Mouse (Mus musculus): ENCODE results near the gene Slc9a3r2. TPM values are rescaled to one million over a fixed set of nuclear protein-coding genes. Genes with fewer than 3 reads are reported as not detected.

The Slc9a3r2 gene
- total RNA-seq, 1 experiment from 2014 or later: 0.58 TPM

- no peak for ATAC-seq (ENCODE audit: extremely low read depth, insufficient number of reproducible peaks, low FRiP score, poor library complexity, severe bottlenecking)
Measured at GRCm38 (mm10) chr17:24603961-24604360, 46.2 kb downstream of the Slc9a3r2 start.

GRCm38 (mm10) chr17:24600502-24600901 is 49.6 kb downstream of the Slc9a3r2 start:
- ATAC-seq (ENCODE audit: extremely low read depth, insufficient number of reproducible peaks, low FRiP score, poor library complexity, severe bottlenecking): no peak

DNA sequence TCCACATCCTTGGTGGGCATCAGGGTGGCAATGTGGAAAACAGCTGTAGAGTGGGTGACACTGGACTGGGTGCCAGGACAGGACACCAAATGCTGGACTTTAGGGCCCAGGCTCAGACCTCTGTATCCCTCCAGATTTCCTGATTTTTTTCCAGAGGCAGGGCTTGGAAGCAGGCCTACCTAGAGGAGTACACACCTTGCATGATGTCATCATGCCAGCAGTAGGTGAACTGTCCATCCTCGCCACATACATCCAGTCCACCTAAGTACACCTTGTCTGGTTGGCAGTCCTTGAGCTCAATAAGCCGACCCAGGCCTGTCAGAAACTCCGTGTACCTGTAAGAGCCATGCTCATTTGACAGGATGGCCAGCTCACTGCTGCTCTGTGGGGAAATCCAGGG is 52.1 kb downstream of the Slc9a3r2 start:
- no peak for ATAC-seq (ENCODE audit: extremely low read depth, insufficient number of reproducible peaks, low FRiP score, poor library complexity, severe bottlenecking)

GRCm38 (mm10) chr17:24596471-24597183 is 53.5 kb downstream of the Slc9a3r2 start:
- no peak for ATAC-seq (ENCODE audit: extremely low read depth, insufficient number of reproducible peaks, low FRiP score, poor library complexity, severe bottlenecking)

- no peak for ATAC-seq (ENCODE audit: extremely low read depth, insufficient number of reproducible peaks, low FRiP score, poor library complexity, severe bottlenecking)
Measured at GRCm38 (mm10) chr17:24596073-24596466, 54.1 kb downstream of the Slc9a3r2 start.

DNA sequence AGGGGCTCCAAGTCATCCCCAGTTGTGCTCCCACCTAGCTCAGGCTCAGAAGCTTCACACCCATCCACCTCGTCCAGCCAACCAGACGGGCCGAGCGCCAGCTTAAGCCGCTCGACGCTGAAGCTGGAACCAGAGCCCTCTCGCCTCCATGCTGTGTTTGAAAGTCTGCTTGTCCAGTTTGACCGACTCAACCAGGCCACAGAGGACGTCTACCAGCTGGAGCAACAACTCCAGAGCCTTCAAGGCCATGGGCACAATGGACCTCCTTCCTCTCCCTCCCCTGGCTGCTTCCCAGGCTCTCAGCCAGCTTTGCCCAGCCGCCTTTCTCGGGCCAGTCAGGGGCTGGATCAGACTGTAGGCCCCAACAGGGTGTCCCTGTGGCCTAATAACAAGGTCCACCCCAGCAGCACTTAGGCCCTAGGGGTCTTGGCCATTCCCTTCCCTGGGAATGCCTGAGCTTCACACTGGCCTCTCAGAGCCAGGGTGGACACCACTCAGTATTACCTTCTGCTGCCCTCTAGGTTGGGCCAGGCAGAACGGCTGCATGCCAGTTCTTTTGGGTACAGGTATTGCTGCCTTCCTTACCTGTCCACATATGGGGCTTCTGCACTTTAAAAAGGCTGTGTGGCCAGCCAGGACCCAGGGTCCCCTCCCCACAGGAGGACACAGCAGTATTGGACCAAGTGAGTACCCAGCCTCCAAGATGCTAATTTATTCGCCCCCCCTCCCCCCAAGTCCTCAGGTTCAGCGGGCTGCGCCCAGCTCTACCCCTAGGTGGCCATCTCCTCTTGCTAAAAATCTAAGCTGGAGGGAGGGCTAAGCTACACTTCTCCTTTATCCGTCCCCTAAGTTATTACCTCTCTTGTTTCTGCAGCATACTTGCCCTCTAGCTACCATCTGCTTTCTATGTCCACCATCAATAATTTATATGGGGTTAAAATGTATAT is 54.7 kb downstream of the Slc9a3r2 start:
- no peak for ATAC-seq (ENCODE audit: extremely low read depth, insufficient number of reproducible peaks, low FRiP score, poor library complexity, severe bottlenecking)

DNA sequence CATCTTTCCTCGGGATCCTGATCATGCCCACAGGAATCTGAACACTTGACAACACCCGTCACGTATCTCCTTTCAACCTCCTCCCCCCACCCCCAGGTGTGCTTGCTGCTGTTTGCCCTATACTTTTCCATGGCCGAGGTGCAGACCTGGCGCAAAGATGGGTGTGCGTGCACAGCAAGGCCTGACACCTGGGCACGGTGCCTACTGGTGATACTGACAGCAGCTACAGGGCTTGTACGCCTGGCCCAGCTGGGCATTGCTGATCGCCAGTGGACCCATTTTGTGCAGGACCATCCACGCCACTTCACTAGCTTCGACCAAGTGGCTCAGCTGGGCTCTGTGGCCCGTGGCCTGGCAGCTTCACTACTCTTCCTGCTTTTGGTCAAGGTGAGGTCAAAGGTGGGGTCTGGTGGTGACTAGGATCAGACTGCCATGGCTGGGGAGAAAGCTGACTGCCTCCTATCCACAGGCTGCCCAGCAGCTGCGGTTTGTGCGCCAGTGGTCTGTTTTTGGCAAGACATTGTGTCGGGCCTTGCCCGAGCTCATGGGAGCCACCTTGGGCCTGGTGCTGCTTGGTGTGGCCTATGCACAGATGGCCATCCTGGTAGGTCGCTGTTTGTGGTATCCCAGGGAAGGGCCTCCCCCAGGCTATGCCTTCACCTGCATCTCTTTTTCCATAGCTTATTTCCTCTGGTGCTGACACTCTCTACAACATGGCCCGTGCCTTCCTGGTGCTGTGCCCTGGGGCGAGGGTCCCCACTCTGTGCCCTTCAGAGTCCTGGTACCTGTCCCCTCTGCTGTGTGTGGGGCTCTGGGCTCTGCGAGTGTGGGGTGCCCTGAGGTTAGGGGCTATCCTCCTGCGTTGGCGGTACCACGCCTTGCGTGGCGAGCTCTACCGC is 55.9 kb downstream of the Slc9a3r2 start:
- no peak for ATAC-seq (ENCODE audit: extremely low read depth, insufficient number of reproducible peaks, low FRiP score, poor library complexity, severe bottlenecking)

DNA sequence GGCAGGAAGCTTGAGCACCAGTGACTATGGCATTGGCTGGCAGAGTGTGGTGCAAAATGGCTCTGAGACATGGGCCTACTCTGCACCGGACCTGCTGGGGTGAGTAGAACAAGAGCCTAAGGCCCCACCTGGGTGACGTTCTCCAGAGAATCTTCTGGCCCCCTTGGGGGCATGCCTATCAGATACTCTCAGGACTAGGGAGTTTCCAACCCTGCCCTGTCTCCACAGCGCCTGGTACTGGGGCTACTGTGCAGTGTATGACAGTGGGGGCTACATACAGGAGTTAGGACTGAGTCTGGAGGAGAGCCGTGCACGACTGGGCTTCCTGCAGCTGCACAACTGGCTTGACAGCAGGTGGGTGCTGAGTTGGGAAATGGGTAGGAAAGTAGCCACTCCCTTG is 56.9 kb downstream of the Slc9a3r2 start:
- ATAC-seq (ENCODE audit: extremely low read depth, insufficient number of reproducible peaks, low FRiP score, poor library complexity, severe bottlenecking): no peak

- no peak for ATAC-seq (ENCODE audit: extremely low read depth, insufficient number of reproducible peaks, low FRiP score, poor library complexity, severe bottlenecking)
Measured at GRCm38 (mm10) chr17:24591695-24592094, 58.4 kb downstream of the Slc9a3r2 start.

GRCm38 (mm10) chr17:24590943-24591342 is 59.2 kb downstream of the Slc9a3r2 start:
- no peak for ATAC-seq (ENCODE audit: extremely low read depth, insufficient number of reproducible peaks, low FRiP score, poor library complexity, severe bottlenecking)

Other genes starting within 250 kb of the Slc9a3r2 start
- 98.5 and 117 TPM in 2 replicates for gene Rnps1, start 235.8 kb downstream of the Slc9a3r2 start, total RNA-seq (2017)
- 17.2 and 23.1 TPM in 2 replicates for gene Eci1, start 223.7 kb downstream of the Slc9a3r2 start, total RNA-seq (2017)
- 5.6 and 9.1 TPM in 2 replicates for gene Dnase1l2, start 207.2 kb downstream of the Slc9a3r2 start, total RNA-seq (2017)
- gene E4f1, start 180.0 kb downstream of the Slc9a3r2 start, total RNA-seq (2017): 61.6 and 65.3 TPM in 2 replicates
- gene Pgp, start 179.9 kb downstream of the Slc9a3r2 start, total RNA-seq (2017): 8.7 and 8.8 TPM in 2 replicates
- gene Bricd5, start 176.4 kb downstream of the Slc9a3r2 start, total RNA-seq (2017): not detected in 2 replicates
- gene Mlst8, start 171.2 kb downstream of the Slc9a3r2 start, total RNA-seq (2017): 12.2 and 17.8 TPM in 2 replicates
- gene Caskin1, start 161.7 kb downstream of the Slc9a3r2 start, total RNA-seq (2017): not detected in 2 replicates
- 107 and 118 TPM in 2 replicates for gene Traf7, start 122.4 kb downstream of the Slc9a3r2 start, total RNA-seq (2017)
- 2.0 TPM in 1 of 2 replicates, not detected in the other for gene Rab26, start 116.1 kb downstream of the Slc9a3r2 start, total RNA-seq (2017)
- gene Pkd1, start 100.5 kb downstream of the Slc9a3r2 start, total RNA-seq (2017): 23.3 and 27.6 TPM in 2 replicates
- 48.2 and 53.8 TPM in 2 replicates for gene Tsc2, start 17.7 kb downstream of the Slc9a3r2 start, total RNA-seq (2017)
- gene Nthl1, start 17.6 kb downstream of the Slc9a3r2 start, total RNA-seq (2017): 2.4 and 4.5 TPM in 2 replicates
- not detected in 2 replicates for gene Npw, start 8.1 kb upstream of the Slc9a3r2 start, total RNA-seq (2017)
- 17.6 and 21.4 TPM in 2 replicates for gene Zfp598, start 19.4 kb upstream of the Slc9a3r2 start, total RNA-seq (2017)
- 0.25 TPM in 1 of 2 replicates, not detected in the other for gene Syngr3, start 39.6 kb upstream of the Slc9a3r2 start, total RNA-seq (2017)
- 17.1 and 23.3 TPM in 2 replicates for gene Gfer, start 45.8 kb upstream of the Slc9a3r2 start, total RNA-seq (2017)
- gene Noxo1, start 45.9 kb upstream of the Slc9a3r2 start, total RNA-seq (2017): 0.86 and 1.6 TPM in 2 replicates
- gene Tbl3, start 57.3 kb upstream of the Slc9a3r2 start, total RNA-seq (2017): 10.1 and 10.4 TPM in 2 replicates
- 0.86 TPM in 1 of 2 replicates, not detected in the other for gene Rnf151, start 67.7 kb upstream of the Slc9a3r2 start, total RNA-seq (2017)
- 574 and 580 TPM in 2 replicates for gene Rps2, start 67.8 kb upstream of the Slc9a3r2 start, total RNA-seq (2017)
- 107 and 119 TPM in 2 replicates for gene Ndufb10, start 74.2 kb upstream of the Slc9a3r2 start, total RNA-seq (2017)
- gene Rpl3l, start 77.5 kb upstream of the Slc9a3r2 start, total RNA-seq (2017): 1.5 and 4.0 TPM in 2 replicates
- gene Msrb1, start 86.3 kb upstream of the Slc9a3r2 start, total RNA-seq (2017): 818 and 923 TPM in 2 replicates
- gene Hs3st6, start 102.7 kb upstream of the Slc9a3r2 start, total RNA-seq (2017): 0.58 TPM in 1 of 2 replicates, not detected in the other
- not detected in 2 replicates for gene Meiob, start 154.0 kb upstream of the Slc9a3r2 start, total RNA-seq (2017)
- 17.9 and 28.0 TPM in 2 replicates for gene Hagh, start 189.8 kb upstream of the Slc9a3r2 start, total RNA-seq (2017)
- 2.9 and 4.0 TPM in 2 replicates for gene Fahd1, start 200.0 kb upstream of the Slc9a3r2 start, total RNA-seq (2017)
- gene Igfals, start 215.7 kb upstream of the Slc9a3r2 start, total RNA-seq (2017): not detected in 2 replicates
- gene Nubp2, start 236.0 kb upstream of the Slc9a3r2 start, total RNA-seq (2017): 26.3 and 32.4 TPM in 2 replicates
- gene Spsb3, start 236.3 kb upstream of the Slc9a3r2 start, total RNA-seq (2017): 19.7 and 24.6 TPM in 2 replicates
- 26.3 and 30.2 TPM in 2 replicates for gene Eme2, start 244.8 kb upstream of the Slc9a3r2 start, total RNA-seq (2017)
- 9.4 and 15.3 TPM in 2 replicates for gene Mrps34, start 244.8 kb upstream of the Slc9a3r2 start, total RNA-seq (2017)
- gene Nme3, start 246.2 kb upstream of the Slc9a3r2 start, total RNA-seq (2017): 26.1 and 34.3 TPM in 2 replicates

Measured in neutrophil, adult 5-6 weeks (primary cell).